Mouse (Mus musculus) frontal cortex, postnatal 25 days (tissue): ENCODE data around the gene Yap1.

Source experiments
- DNase-seq, 2 experiments: peaks; one replicate each; pipeline ENCODE4 v3.0.0; 2022; ENCODE audit warnings: low spot score in 2 of 2

Yap1 gene

GRCm38 (mm10) chr9:8004370-8004991 is at the start of gene Yap1:
Gene Yap1 (minus strand): TSS chr9:8004596.
- peak; percentile 64 to 72 for DNase-seq

GRCm38 (mm10) chr9:8043044-8043387 is 38.6 kb upstream of the Yap1 start:
- DNase-seq, result no peak

DNA sequence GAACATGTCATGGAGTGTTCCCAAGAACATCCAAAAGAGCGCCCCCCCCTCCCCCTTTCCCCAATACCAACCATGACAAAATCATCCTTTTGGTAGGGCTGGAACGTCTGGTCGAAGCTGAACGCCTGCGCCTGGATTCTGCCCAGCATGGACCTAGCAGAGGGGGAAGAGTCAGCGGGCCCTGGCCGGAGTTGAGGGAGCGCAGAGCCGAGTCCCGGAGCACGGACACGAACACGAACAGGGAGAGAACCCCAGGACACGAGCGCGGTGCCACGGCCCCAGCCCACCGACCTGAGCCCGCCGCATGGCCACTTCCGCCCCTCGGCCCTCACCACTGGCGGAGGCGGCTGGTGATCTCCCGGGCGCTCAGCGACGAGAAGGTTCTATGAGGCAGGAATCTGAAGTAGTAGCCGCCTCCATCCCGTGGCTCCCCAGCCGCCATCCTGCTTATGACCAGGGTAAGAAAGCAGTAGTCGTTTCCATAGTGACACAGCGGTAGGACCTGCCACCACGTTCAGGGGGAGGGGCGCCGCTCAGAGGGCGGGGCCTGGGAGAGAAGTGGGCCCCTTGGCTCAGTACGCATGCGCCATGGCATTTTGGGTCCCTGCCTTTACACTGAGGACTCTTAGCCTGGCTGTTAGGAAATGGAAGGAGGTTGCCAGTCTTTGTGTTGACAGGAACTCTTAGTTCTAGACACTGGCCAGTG is 38.1 kb upstream of the Yap1 start, which contains the start of gene Cfap300:
Cfap300 (minus strand) TSS at position 486 of the 706 bp plus-strand sequence.
- DNase-seq, result peak; percentile 90 to 95

DNA sequence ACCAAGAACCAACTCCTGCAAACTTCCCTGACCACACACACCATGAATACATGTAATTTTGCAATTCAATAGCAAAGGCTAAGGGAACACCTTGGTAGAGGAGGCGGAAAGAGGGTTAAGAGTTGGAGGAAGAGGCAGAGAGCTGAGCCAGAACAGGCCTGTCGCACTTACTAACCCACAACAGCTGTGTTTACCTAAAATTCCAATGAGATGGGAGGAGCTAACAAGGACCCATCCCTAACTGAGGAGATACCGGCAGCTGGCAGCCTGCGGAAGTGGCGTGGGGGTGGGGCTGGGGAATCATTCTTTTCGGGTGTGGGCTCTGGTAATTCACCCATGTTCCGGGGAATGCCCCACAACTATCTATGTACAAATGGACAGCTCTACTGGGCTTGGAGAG is 31.1 kb upstream of the Yap1 start:
- DNase-seq, result no peak

- DNase-seq, result no peak
Measured at GRCm38 (mm10) chr9:8035091-8035490, 30.7 kb upstream of the Yap1 start.

DNA sequence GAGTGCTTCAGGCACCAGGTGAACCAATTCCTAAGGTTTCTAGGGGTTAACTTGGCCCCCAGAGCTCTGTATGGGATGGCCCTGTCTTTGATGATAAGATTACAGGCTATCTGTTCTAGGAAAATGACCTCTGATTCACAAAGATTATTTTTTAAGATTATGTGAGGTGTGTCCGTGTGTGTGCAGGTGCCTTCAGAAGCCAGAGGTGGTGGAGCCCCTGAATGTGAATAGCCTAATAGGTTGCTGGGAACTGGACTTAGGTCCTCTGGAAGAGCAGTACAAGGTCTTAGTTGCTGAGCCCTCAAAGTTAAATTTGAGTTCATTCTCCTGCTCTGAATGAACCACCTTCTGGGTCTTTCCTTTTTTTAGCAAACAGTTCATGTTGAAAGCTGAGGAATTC is 29.7 kb upstream of the Yap1 start:
- DNase-seq, result no peak

- no peak for DNase-seq
Measured at GRCm38 (mm10) chr9:8032847-8033246, 28.5 kb upstream of the Yap1 start.

GRCm38 (mm10) chr9:8018609-8019008 is 14.2 kb upstream of the Yap1 start:
- no peak for DNase-seq

DNA sequence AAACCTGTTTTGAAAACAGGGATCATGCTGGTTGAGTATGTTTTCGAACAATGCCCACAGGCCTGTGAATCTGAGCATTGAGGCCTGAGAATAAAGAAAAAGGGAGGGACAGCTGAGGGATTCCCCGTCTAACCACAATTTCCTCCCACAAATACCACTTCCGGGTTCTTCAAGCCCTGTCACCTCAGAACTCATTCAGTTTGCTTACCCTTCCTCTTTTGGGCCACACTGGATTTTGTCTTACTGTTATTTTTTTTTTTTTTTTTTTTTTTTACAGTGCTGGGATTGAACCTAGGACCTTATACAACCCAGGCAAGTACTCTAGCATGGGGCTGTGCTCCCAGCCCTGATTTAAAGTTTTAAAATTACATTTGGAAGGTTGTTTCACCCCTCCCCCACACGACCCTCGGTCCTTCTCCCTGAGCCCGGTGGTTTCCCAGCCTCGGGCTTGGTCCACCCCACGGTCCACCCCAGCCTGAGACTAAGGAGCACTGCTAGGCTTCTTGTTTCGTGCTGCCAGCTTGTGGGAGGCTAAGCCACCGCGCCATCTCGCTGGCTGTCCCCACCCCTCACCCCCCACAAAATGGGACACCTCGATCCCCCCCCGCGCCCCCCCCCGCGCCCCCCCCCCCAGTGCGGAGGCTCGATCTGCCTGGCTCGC is 13.0 kb upstream of the Yap1 start:
- DNase-seq, result no peak

DNA sequence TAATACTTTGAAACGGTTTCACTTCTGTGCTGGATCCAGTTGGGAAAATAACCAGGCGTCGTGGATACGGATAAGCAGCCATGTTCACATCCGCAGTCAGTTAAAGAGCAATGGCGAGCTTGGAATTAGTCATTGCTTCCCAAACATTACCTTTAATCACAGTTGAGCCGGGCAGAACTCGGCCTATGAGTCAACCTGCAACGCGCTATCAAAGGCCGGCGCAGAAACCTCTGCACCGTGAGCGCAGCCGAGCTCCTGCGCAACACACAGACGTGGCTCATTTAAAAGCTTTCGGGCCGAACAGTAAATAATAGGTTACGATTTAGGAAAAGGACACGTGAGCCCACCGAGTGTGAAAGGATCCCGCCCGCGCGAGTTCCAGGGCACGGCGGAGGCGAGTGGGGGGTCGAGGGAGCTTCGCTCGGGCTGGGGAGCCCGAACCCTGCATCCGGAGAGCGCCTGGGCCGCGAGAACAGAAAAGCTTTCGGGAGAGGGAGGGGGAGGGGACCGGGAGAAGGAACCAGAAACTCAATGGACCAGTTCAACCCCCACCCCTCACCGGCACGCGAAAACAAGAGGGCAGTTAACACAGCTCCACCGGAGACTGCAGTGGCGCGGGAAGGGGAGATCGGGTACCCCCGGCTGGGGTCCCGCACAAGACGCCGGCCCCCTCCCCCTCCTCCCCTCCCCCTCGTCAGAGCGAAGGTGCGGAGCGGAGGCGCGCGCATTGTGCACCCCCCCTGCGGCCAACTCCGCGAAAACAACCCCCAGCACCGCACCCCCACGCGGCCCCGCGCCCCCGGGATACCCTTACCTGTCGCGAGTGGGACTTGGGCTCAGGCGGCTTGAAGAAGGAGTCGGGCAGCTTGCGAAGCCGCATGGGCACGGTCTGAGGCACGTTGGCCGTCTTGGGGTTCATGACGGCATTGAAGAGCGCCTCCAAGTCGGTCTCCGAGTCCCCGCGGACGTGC is 810 bp downstream of the Yap1 start:
- DNase-seq, result peak; percentile 12 to 25

DNA sequence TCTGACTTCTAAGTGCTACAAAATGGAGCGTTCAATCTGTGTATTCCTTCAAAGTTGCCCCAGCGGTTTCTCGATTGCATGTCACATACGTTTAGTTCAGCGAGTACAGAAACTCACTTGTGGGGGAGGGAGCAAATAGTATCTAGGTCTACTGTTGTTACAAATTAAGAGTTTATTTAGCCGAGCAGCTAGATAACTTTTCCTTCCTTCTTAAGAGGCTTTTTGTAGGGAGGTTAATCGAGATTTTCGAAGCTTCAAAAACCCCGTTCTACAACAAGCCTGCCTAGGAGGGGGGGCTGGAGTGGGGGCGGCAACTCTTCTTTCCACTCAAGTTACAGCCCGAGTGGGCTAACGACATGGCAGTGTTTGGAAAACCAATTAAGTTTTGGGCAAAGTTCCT is 1.6 kb downstream of the Yap1 start:
- DNase-seq, result no peak

GRCm38 (mm10) chr9:8001352-8001751 is 3.0 kb downstream of the Yap1 start:
- no peak for DNase-seq

GRCm38 (mm10) chr9:7994275-7994674 is 10.1 kb downstream of the Yap1 start:
- no peak for DNase-seq

DNA sequence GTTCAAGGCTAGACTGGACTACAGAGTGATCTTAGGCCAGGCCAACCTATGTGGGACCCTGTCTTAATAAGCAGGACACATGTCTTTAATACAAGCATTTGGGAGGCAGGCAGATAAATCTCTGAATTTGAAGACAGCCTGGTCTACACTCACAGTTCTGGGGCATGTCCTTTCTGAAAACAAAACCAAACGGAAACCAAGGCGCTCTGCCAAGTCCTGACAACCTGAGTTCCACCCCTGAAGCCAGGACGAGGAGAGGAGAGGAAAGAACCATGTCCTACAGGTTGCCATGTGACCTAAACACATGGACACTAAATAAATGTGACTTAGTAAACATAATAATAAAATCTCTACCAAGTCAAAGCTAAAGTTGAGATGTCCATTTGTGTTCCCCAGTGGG is 11.7 kb downstream of the Yap1 start:
- no peak for DNase-seq

- no peak for DNase-seq
Measured at GRCm38 (mm10) chr9:7990897-7991296, 13.5 kb downstream of the Yap1 start.

GRCm38 (mm10) chr9:7987119-7987518 is 17.3 kb downstream of the Yap1 start:
- DNase-seq, result no peak

DNA sequence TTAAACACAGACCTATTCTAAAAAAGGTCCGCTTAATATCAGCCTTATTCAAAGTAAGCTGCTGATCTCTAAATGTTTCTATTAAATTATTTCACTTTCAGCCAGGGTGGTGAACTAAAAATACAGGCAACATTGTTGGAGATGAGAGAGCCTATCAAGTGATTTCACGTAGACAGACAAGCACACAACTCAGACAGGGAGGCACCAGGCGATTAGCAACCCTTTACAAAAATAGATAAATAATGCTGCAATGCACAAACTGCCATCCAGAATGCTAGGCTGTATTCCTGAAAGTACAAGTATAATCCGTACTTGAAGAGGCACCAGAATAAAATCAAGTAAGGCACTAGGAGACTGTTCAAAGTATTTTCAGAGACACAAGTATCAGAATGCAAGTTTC is 20.1 kb downstream of the Yap1 start:
- DNase-seq, result no peak

DNA sequence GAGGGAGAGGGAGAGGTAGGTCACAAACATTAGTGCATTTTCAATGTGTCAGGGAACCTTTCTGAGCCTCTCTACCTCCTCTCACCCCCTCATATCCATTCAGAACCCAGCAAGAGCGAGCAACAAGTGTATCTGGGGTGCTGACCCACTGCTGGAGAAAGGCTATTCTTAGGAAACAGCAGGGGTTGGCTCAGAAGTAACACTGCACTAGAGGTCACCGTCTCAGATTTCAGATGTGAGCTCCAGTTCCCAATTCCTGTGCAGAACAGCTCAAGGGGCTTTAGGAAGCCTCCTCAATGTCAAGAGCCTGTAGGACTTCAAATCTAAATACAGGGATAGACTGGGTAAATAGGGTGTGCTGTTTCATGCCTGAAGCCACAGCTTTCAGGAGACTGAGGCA is 20.7 kb downstream of the Yap1 start:
- no peak for DNase-seq

DNA sequence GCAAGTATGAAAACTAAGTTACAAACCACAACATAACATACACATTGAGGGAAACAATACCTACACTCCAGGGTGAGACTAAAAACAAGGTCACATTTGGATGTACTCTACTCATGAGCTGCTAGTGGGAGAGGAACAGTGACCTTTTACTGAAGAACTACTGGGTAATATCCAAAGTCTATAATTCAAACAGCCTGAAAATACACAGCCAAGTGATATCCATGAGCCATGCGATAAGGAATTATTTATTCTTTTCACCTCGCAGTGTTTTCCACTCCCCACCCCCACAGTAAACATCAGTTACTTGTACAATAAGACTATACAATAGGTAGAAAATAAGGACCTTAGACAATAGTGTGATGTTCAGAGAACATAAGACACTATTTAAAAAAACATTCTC is 24.2 kb downstream of the Yap1 start:
- DNase-seq, result no peak

- DNase-seq, result no peak
Measured at GRCm38 (mm10) chr9:7979153-7979916, 25.1 kb downstream of the Yap1 start.

- no peak for DNase-seq
Measured at GRCm38 (mm10) chr9:7978502-7978901, 25.9 kb downstream of the Yap1 start.
